Mouse (Mus musculus): ENCODE results near the gene Obp2a. TPM values are rescaled to one million over a fixed set of nuclear protein-coding genes. Genes with fewer than 3 reads are reported as not detected.

Obp2a gene
- polyA plus RNA-seq, 1 experiment = not detected

DNA sequence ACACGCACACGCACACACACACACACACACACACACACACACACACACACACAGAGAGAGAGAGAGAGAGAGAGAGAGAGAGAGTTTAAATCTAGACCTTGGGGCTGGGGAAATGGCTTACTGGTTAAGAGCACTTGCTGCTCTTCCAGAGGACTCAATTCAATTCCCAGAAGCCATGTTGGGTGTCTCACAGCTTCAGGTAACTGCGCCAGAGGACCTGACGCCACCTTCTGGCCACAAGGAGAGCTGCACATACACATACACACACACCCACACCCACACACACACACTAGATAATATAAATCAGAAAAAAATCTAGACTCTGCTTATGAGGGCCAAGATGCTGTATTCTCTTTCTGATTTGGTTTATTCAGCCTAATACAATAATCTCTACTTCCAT lies 12.9 kb upstream of the Obp2a start:
- Histone ChIP-seq H3K4me3 (ENCODE audit: low read depth, low read length) (no peak overlapping the region), H3K36me3 (ENCODE audit: control insufficient read depth, insufficient read depth, low read length) (no peaks in the 10 kb centered on the region), H3K27ac (ENCODE audit: insufficient read depth, low read depth, low read length) (no peak overlapping the region), H3K27me3 (ENCODE audit: control insufficient read depth, insufficient read depth, low read length) (no peaks in the 10 kb centered on the region), H3K4me1 (ENCODE audit: control insufficient read depth, insufficient read depth, insufficient read length, low read length) (no peaks in the 10 kb centered on the region)
- TF ChIP-seq CTCF (IDR thresholded peaks at IDR 0.05; ENCODE audit: extremely low read depth, insufficient read length, insufficient replicate concordance, low read depth, low read length) (no peak), POLR2A (IDR thresholded peaks at IDR 0.05; ENCODE audit: low read depth, low read length) (no peak)
- 71% methylated on average over 4 of the region's 4 CpGs for WGBS

DNA sequence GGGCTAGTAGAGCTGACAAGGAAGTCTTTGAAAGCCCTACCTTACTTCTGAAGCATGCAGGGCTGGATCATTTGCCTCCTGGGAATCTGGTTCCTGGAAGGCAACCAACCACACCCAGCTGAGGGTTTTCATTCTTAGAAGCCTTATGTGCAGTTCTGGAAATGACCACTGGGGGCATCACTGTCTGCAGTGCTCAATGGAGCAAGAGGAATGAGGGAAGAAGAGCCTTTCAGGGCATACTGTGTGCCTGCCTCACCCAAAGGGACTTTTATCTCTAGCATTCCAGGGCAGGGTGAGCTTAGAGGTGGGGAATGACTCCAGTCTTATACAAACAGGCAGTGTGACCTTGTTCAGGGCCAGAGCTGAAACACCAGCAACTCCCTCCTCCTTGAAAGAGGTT lies 5.2 kb upstream of the Obp2a start:
- TF ChIP-seq CTCF (IDR thresholded peaks at IDR 0.05; ENCODE audit: extremely low read depth, insufficient read length, insufficient replicate concordance, low read depth, low read length) = peak; percentile 75; the same call in 1 of the 2 replicates
- no peak for TF ChIP-seq POLR2A (IDR thresholded peaks at IDR 0.05; ENCODE audit: low read depth, low read length)
- no peaks in the 10 kb centered on the region for H3K27me3 ChIP-seq (ENCODE audit: control insufficient read depth, insufficient read depth, low read length)
- peaks cover 2% of the 10 kb centered on the region; the same call in 1 of the 2 replicates for H3K4me1 ChIP-seq (ENCODE audit: control insufficient read depth, insufficient read depth, insufficient read length, low read length)
- no peak overlapping the region for H3K27ac ChIP-seq (ENCODE audit: insufficient read depth, low read depth, low read length)
- no peak overlapping the region for H3K4me3 ChIP-seq (ENCODE audit: low read depth, low read length)
- no peaks in the 10 kb centered on the region for H3K36me3 ChIP-seq (ENCODE audit: control insufficient read depth, insufficient read depth, low read length)

DNA sequence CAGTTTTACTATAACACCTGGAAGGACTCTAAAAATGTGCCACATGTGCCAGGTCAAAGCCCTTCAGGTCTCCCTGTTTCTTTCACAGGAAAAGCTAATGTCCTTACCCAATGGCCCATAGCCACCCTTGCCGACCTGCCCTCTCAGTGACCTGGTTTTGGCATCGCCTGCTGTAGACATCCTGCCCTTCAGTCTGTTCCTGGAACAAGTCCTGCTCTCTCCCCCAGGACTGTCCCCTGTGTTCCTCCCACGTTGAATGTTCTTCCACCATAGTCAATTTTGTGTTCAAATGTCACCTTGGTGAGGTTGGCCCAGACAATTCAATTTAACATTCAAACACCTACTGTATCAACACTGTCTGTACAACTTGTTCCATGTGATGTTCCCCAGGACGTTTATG lies 2.9 kb upstream of the Obp2a start:
- WGBS = 53% methylated on average over 4 of the region's 4 CpGs
- H3K4me3 ChIP-seq (ENCODE audit: low read depth, low read length) = no peak overlapping the region
- no peak overlapping the region for H3K27ac ChIP-seq (ENCODE audit: insufficient read depth, low read depth, low read length)
- TF ChIP-seq CTCF (IDR thresholded peaks at IDR 0.05; ENCODE audit: extremely low read depth, insufficient read length, insufficient replicate concordance, low read depth, low read length) (no peak), POLR2A (IDR thresholded peaks at IDR 0.05; ENCODE audit: low read depth, low read length) (no peak)
- H3K4me1 ChIP-seq (ENCODE audit: control insufficient read depth, insufficient read depth, insufficient read length, low read length) = peaks cover 2% of the 10 kb centered on the region; the same call in 1 of the 2 replicates
- H3K27me3 ChIP-seq (ENCODE audit: control insufficient read depth, insufficient read depth, low read length) = no peaks in the 10 kb centered on the region
- no peaks in the 10 kb centered on the region for H3K36me3 ChIP-seq (ENCODE audit: control insufficient read depth, insufficient read depth, low read length)

DNA sequence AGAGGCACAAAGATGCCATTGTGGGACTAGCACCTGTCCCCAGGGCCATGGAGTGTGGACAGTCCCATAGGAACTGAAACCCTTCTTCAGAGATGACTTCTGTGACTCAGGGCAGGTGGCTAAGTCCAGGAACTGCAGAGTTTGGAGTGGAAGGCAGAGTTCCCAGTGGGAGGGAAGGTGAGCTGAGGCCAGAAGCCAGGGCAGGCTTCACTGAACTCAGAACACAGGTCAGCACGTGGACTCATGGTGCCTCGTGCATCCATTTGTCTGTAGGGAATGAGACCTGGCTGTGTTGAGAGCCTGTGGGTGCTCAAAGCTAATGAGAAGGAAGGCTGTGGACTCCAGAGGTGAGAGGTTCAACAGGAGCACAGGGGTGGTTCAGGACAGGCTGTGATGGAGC lies 1.1 kb upstream of the Obp2a start:
- TF ChIP-seq POLR2A (IDR thresholded peaks at IDR 0.05; ENCODE audit: low read depth, low read length) = no peak
- TF ChIP-seq CTCF (IDR thresholded peaks at IDR 0.05; ENCODE audit: extremely low read depth, insufficient read length, insufficient replicate concordance, low read depth, low read length) = no peak
- 75% methylated on average over 2 of the region's 2 CpGs for WGBS
- peaks cover 2% of the 10 kb centered on the region; the same call in 1 of the 2 replicates for H3K4me1 ChIP-seq (ENCODE audit: control insufficient read depth, insufficient read depth, insufficient read length, low read length)

DNA sequence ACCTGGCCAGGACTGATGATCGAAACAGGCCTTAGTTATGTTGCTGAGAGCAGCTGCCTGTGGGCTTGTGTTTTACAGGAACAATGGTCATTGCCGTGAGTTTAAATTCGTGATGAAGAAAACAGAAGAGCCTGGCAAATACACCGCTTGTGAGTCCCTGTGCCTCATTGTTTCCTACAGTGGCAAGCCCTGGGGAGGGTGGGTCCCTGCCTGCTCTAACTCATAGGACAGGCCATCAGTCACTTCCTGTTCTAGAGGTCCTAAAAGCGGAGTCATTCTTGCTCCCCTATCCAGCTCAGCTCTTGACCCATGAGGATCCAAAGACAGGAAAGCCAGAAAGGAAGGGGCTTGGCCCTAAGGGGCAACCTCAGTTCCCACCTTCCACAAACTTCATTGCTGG lies 1.2 kb downstream of the Obp2a start:
- H3K27me3 ChIP-seq (ENCODE audit: control insufficient read depth, insufficient read depth, low read length) = no peaks in the 10 kb centered on the region
- H3K4me3 ChIP-seq (ENCODE audit: low read depth, low read length) = no peak overlapping the region
- peaks cover 2% of the 10 kb centered on the region; the same call in 1 of the 2 replicates for H3K4me1 ChIP-seq (ENCODE audit: control insufficient read depth, insufficient read depth, insufficient read length, low read length)
- WGBS = 81% methylated on average over 5 of the region's 5 CpGs
- no peaks in the 10 kb centered on the region for H3K36me3 ChIP-seq (ENCODE audit: control insufficient read depth, insufficient read depth, low read length)
- no peak overlapping the region for H3K27ac ChIP-seq (ENCODE audit: insufficient read depth, low read depth, low read length)
- TF ChIP-seq POLR2A (IDR thresholded peaks at IDR 0.05; ENCODE audit: low read depth, low read length) = no peak
- no peak for TF ChIP-seq CTCF (IDR thresholded peaks at IDR 0.05; ENCODE audit: extremely low read depth, insufficient read length, insufficient replicate concordance, low read depth, low read length)

More for the DNA sequence above, 1.1 kb upstream of the Obp2a start:
- Histone ChIP-seq H3K27me3 (ENCODE audit: control insufficient read depth, insufficient read depth, low read length) (no peaks in the 10 kb centered on the region), H3K27ac (ENCODE audit: insufficient read depth, low read depth, low read length) (no peak overlapping the region), H3K36me3 (ENCODE audit: control insufficient read depth, insufficient read depth, low read length) (no peaks in the 10 kb centered on the region), H3K4me3 (ENCODE audit: low read depth, low read length) (no peak overlapping the region)

DNA sequence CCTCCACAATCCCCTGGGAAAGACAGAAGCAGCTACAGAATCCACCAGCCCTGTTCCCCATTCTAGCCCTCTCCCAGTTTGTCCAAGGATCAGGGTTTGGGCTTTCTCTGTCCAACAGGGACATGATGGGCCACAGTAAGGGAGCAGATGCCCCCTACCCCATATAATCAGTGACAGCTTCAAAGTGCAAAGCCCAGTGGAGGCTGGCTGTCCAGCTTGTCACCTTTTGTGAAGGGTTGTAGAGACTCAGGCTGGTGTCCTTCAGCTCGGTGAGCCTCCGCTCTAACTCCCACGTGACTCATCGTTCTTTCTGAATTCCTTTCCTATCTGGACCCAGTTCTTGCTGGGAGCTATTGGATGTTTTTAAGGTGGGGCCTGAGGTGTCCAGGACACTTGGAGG lies 3.9 kb downstream of the Obp2a start:
- WGBS = 67% methylated on average over 4 of the region's 4 CpGs
- H3K27ac ChIP-seq (ENCODE audit: insufficient read depth, low read depth, low read length) = no peak overlapping the region
- no peaks in the 10 kb centered on the region for H3K36me3 ChIP-seq (ENCODE audit: control insufficient read depth, insufficient read depth, low read length)
- no peaks in the 10 kb centered on the region for H3K27me3 ChIP-seq (ENCODE audit: control insufficient read depth, insufficient read depth, low read length)
- TF ChIP-seq POLR2A (IDR thresholded peaks at IDR 0.05; ENCODE audit: low read depth, low read length) = no peak
- no peak for TF ChIP-seq CTCF (IDR thresholded peaks at IDR 0.05; ENCODE audit: extremely low read depth, insufficient read length, insufficient replicate concordance, low read depth, low read length)
- peaks cover 3% of the 10 kb centered on the region for H3K4me1 ChIP-seq (ENCODE audit: control insufficient read depth, insufficient read depth, insufficient read length, low read length)
- no peak overlapping the region for H3K4me3 ChIP-seq (ENCODE audit: low read depth, low read length)

DNA sequence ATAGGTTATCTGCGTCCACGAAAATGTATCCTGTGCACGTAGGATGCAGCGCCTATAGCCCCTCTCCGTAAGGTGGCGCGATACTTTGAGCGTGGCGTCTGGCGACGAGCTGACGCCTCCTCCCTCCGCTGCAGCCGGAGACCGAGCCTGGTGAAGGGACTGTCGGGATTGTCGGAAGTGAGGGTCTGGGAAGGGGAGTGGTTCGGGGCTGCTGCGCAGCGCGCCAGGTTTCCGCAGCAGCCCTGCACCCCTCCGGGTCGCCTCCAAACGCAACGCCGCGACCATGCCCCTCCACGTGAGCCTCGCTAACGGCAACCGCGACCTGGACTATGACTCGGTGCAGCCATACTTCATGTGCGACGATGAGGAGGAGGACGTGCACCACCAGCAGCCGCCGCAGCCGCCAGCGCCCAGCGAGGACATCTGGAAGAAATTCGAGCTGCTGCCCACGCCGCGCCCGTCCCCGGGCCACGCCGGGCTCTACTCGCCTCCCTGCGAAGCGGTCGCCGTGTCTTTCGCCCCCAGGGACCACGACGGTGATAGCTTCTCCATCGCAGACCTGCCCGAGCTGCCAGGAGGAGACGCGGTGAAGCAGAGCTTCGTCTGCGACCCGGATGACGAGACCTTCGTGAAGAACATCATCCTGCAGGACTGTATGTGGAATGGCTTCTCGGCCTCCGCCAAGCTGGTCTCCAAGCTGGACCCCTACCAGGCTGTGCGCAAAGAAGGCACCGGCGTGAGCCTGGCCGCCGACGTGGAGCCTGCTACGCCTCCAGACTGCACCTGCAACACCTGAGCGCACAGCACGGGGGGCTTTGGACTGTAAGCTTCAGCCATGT lies 7.0 kb downstream of the Obp2a start, which contains the start of gene Bmyc:
Gene Bmyc (plus strand): TSS at position 97 of the 839 bp plus-strand sequence.
- H3K27me3 ChIP-seq (ENCODE audit: control insufficient read depth, insufficient read depth, low read length) = no peaks in the 10 kb centered on the region
- 1% methylated on average over 78 of the region's 78 CpGs for WGBS
- H3K36me3 ChIP-seq (ENCODE audit: control insufficient read depth, insufficient read depth, low read length) = no peaks in the 10 kb centered on the region
- H3K4me1 ChIP-seq (ENCODE audit: control insufficient read depth, insufficient read depth, insufficient read length, low read length) = peaks cover 3% of the 10 kb centered on the region
- TF ChIP-seq CTCF (IDR thresholded peaks at IDR 0.05; ENCODE audit: extremely low read depth, insufficient read length, insufficient replicate concordance, low read depth, low read length) = peak; percentile 43; the same call in 1 of the 2 replicates
- no peak for TF ChIP-seq POLR2A (IDR thresholded peaks at IDR 0.05; ENCODE audit: low read depth, low read length)
- no peak within 1 kb of the TSS for H3K27ac ChIP-seq (ENCODE audit: insufficient read depth, low read depth, low read length)
- peak within 1 kb of the TSS; percentile 72 for H3K4me3 ChIP-seq (ENCODE audit: low read depth, low read length)

All from small intestine, adult 2 months (tissue).